Mouse (Mus musculus) neural tube, embryonic 10.5 days (tissue): ENCODE results near the gene Ston2.
A peak's percentile ranks its signal among the peaks of the same experiment; 100 is the strongest.
"Not testable (repeated sequence)": the region's sequence is repeated elsewhere in the genome, so short reads cannot be mapped to it uniquely, and the experiment has no call there.

Experiments
- DNase-seq: peaks from one replicate; pipeline ENCODE4 v3.0.0-alpha.2; 2017; ENCODE audit warnings: low spot score; ENCODE audit errors: extremely low spot score

Ston2 gene

DNA sequence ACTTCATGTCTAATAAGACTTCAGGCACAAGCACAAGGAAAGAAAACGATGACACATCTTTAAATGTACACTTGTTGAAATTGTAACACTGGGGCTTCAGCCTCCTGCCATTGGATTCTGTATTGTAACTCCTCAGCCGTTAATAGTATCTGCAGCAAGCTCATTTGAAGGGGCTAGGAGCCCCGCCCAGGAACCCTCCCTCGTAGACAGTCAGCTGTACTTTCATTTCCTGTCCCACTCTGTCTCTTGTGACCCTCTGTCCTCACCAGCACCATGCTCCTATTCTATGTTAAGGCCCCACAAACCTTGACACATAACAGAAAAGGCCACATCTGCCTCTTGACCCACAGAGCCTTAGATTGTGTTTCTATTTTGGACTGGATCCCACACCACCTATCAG lies 3.6 kb upstream of the Ston2 start:
- no peak for DNase-seq

DNA sequence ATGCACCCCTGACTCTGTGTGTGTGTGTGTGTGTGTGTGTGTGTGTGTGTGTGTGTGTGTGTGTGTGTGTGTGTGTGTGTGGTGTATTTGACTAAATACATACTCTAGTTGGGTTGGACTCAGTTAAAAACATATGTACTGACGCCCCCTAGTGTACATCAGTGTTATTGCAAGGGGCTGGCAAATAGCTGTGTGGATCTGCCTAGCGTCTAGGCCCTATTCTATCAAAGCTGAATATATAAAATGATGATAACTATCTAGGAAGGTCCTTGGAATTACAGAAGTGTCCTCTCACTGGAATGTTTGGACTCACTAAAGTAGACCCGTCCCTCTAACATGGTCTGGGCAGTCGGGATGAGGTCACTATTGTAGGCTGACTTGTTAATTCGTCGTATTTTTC lies 1.6 kb upstream of the Ston2 start:
- DNase-seq: peak; percentile 61

DNA sequence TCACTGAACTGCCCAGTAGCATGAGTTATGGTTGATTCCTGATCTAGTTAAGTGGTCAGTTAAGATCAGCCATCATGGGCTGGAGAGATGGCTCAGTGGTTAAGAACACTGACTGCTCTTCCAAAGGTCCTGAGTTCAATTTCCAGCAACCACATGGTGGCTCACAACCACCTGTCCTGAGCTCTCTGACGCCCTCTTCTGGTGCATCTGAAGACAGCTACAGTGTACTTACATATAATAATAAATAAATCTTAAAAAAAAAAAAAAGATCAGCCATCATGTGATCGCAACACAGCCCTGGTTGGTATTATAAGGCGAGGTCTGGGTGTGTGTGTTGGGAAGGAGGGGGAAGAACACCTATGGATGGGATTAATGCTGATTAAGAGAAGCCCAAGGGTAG lies 259 bp upstream of the Ston2 start:
- not testable (repeated sequence) for DNase-seq

DNA sequence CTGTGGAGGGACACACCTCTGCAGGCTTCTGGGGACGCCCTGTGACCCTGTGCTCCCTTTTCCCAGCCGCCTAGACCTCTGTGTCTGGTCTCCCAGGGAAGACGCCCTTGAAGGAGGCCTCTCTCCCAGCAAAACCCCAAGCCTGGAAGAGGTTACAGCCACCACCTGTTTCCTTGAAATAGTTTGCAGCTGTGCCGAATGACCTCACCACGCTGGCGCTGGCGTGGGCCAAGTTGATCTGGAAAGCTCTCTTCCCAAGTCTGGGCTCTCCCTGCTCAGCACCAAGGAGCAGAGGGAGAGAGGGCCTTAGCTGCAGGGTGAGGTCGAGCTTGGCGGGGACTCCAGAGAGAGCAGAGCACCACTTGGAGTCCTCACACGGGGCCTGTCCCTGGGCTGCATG lies 1.8 kb downstream of the Ston2 start:
- no peak for DNase-seq

DNA sequence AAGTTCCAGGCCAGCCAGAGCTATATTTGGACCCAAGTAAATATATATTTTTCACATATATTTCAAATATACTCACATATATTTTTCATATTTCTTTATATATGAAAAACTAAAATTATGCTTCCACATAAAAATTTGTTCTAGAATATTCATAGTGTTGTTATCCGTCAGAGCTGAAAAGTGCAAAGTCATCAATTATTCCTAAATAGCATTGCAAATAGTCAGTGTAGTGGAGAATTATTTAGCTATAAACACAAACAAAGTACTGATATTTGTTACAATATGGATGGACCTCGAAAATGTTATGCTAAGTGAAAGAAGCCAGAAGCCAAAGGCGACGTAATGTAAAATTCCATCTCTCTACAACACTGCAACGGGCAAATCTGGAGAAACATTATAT lies 6.8 kb downstream of the Ston2 start:
- no peak for DNase-seq

GRCm38 (mm10) chr12:91780531-91780930 lies 7.7 kb downstream of the Ston2 start:
- DNase-seq: no peak

GRCm38 (mm10) chr12:91779004-91779365 lies 9.2 kb downstream of the Ston2 start:
- peak; percentile 86 for DNase-seq

DNA sequence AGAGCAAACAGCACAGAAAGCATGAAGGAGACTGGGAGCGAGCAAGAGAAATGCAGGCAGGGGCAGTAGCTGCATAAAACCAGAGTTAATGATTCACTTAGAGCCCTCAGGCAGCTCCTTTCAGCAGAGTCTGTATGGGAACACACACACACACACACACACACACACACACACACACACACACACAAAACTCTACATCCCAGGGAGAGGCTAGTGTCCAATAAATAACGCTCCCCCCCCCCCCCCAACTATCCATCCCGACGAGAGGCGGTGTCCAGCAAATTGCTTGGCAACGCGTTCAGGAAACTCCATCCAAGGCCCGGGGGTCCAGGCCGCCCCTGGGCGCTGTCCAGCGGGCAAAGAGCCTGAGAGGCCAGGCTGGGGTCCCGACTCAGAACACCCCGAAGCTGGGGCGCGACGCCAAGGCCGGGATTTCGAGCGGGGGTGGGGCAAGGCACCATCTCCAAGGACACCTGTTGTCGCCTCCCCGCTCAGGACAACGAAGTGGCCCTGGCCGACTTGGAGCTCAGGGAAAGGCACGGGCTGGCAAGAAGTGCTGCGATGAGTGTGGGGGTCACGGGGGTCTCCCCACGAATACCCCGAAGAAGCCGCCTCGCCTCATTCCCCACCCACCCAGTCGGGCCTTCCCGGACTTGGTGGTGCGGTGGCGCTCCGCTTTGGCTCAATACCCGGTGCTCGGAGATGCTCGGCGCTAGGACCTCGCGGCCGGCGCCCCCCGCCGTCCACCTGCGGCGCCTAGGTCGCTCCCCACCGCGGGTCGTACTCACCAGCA lies 9.8 kb downstream of the Ston2 start:
- DNase-seq: peak; percentile 78

DNA sequence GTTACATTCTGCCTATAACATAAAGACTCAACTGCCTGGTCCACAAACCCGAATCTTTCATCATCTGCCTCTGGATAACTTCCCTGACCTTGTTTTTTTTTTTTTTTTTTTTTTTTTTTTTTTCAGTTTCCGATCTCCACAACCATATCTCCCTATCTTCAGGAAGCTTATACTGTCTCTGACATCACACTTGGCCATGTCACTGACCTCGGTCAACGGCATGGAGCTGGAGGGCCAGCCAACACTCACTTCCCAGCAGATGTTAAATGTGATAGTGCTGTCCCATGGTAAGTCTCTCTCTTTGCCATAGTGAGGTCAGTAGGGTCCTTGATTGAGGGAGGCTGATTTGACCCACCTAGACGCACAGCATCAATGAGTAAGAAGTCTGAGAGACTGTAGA lies 11.8 kb downstream of the Ston2 start:
- no peak for DNase-seq

GRCm38 (mm10) chr12:91774811-91775284 lies 13.3 kb downstream of the Ston2 start:
- DNase-seq: no peak

GRCm38 (mm10) chr12:91768871-91769270 lies 19.3 kb downstream of the Ston2 start:
- DNase-seq: no peak

- DNase-seq: no peak
Measured at GRCm38 (mm10) chr12:91768176-91768575, 20.0 kb downstream of the Ston2 start.

DNA sequence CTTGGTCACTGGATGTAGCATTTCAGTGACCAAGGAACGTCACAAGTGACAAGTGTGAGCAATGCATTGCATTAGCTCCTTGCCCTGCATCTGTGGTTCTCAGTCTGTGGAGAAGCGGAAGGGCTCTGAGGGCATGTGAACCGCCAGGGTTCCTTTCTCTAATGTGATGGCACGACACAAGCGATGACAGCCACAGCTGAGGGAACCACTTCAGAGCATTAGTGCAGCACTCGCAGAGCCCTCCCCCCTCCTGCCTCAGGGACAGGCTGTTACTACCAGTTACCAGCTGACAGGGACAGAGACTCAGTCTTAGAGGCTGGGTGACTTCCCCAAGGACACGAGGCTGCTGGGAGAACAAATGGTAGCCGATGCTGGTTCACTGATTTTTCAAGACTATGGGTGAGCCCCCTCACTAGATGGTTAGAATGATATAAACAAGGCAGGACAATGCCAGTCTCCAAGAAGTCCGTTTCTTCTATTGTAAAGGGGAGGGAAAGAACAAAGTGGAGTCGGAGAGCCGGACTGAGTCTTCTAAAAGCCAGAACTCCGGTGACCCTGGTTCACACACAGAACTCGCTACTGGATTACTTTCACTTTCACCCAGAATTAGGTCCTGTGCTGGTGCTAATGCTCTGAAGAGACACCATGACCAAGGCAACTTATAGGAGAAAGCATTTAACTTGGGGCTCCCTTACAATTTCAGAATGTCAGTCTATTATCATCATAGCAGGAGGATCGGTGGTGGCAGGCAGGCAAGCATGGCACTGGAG lies 21.7 kb downstream of the Ston2 start:
- no peak for DNase-seq

DNA sequence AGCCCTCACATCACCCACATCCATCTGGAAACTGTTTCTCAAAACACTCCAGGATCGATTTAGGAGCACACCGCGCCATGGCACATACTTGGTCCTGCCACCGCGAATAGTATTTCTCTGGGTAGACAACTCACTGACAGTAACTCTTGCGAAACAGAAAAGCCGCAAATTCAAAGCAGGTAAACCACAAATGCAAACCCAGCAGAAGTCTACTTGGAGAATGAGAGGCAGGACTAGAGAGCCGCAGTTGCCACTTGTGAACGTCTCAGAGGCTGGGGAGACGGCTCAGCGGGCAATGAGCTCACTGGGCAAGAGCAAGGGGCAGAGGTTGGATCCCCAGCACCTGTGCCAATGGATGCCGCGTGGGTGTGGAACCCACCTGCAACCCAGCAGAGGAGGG lies 22.7 kb downstream of the Ston2 start:
- DNase-seq: no peak

DNA sequence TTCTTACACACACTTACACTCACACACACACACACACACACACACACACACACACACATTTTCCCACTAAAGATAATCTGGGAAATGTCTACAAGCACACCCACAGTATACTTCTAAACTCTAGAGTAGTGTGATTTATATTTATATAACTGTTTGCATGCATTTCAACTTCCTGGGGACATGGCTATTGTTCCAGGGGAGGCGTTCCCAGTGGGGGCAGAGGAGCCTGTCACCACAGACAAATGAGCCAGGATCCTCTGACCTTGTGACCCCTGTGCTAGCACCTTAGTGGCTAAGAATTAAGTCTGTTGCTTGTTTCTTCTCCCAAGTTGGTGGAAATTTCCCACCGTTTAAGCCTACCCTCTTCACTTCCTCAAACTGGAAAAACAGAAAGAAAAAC lies 23.1 kb downstream of the Ston2 start:
- no peak for DNase-seq

- no peak for DNase-seq
Measured at GRCm38 (mm10) chr12:91764471-91764870, 23.7 kb downstream of the Ston2 start.

DNA sequence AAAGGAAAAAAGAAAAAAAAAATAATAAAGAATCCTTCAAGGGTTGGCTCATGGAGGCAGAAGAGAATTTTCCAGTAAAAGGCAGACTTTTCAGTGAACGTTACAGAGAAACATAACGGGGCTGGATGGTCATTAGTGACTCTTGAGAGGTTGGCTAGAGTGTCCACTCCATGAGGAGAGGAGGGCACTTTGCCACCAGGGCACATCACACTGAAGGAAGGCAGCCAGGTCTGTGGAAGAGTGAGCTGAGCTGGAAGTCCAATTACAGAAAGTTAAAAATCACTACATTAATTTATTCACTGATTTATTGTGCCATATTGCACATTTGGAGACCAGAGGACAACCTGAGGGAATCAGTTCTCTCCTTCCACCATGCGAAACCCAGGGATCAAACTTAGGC lies 28.4 kb downstream of the Ston2 start:
- no peak for DNase-seq

DNA sequence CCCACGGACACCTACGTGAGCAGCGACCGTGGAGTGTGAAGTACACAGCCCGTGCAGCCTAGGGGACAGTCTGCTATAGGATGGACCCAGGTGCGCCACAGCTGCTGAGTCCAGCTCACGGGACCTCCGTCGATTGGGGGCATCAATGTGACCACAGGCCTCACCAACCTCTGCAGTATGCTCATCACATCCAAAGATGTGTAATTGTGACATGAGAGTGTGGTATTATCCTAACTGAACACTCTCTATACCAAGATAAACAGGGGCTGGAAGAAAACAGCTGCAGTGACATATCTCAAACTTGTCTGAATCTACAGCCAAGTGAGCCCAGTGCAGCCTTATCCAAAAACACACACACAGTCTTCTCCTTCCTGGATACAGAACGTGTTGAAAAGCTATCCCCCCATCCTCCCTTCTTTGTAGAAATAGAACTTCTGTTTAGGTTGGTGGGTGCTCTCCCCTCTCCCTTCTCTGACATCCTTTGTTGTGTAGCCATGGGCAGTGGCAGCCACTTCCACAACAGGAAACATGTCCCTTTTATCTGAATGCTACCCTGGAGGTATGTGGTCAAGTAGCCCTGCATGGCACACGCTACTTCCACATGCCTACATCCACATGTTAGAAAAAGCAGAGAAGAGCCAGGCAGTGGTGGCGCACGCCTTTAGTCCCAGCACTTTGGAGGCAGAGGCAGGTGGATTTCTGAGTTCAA lies 30.2 kb downstream of the Ston2 start:
- DNase-seq: no peak

- DNase-seq: no peak
Measured at GRCm38 (mm10) chr12:91756562-91757166, 31.5 kb downstream of the Ston2 start.

DNA sequence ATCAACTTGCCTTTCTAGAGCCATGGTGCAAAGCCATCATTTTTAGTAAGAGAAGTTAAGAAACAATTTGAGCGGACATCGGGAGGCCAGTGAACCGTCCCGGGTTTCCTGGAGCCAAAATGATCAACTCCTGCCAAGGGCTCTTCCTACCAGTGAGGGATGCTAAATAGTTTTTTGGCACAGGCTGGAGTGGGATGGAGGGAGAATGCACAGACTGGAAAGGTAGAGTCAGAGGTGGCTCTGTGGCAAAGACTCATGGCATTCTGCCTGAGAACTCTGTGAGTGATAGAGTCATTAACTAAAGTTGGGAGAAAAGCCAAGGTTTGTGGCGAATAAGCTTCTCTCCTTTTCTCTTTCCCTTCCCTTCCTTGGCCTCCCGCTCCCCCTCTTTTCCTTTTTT lies 33.6 kb downstream of the Ston2 start:
- no peak for DNase-seq

- no peak for DNase-seq
Measured at GRCm38 (mm10) chr12:91752711-91753110, 35.5 kb downstream of the Ston2 start.
